Mouse (Mus musculus): ENCODE data around the gene Hoxa3. TPM values are rescaled to one million over a fixed set of nuclear protein-coding genes. Genes with fewer than 3 reads are reported as not detected.
A peak's percentile ranks its signal among the peaks of the same experiment; 100 is the strongest.

Hoxa3 gene
- polyA plus RNA-seq, 1 experiment from 2014 or later = 6.6 TPM

GRCm38 (mm10) chr6:52191860-52192550 is 21.1 kb downstream of the Hoxa3 start:
- Histone ChIP-seq H3K4me1 (replicated peaks; ENCODE audit: control insufficient read depth, insufficient read depth, low read length) (peaks cover 45% of the 10 kb centered on the region), H3K36me3 (ENCODE audit: control insufficient read depth, insufficient read depth, low read length) (no peaks in the 10 kb centered on the region), H3K4me2 (ENCODE audit: low read depth, low read length) (peak overlapping the region; percentile 68), H3K27me3 (ENCODE audit: control insufficient read depth, insufficient read depth, low read depth, low read length) (peaks cover 38% of the 10 kb centered on the region), H3K9ac (ENCODE audit: low read length) (peak overlapping the region; percentile 76), H3K27ac (ENCODE audit: low read length) (peak overlapping the region; percentile 87), H3K9me3 (ENCODE audit: control insufficient read depth, low read length) (no peaks in the 10 kb centered on the region), H3K4me3 (ENCODE audit: low read length) (peak overlapping the region; percentile 66)
- WGBS = under 1% methylated on average over 36 of the region's 55 CpGs
- peak; percentile 69 for ATAC-seq (ENCODE audit: low read depth)

- Histone ChIP-seq H3K9ac (ENCODE audit: low read length) (peak within 1 kb of the TSS; percentile 90), H3K4me3 (ENCODE audit: low read length) (peak within 1 kb of the TSS; percentile 66), H3K27ac (ENCODE audit: low read length) (peak within 1 kb of the TSS; percentile 95), H3K9me3 (ENCODE audit: control insufficient read depth, low read length) (no peaks in the 10 kb centered on the region), H3K4me1 (replicated peaks; ENCODE audit: control insufficient read depth, insufficient read depth, low read length) (peaks cover 41% of the 10 kb centered on the region), H3K4me2 (ENCODE audit: low read depth, low read length) (peak within 1 kb of the TSS; percentile 68), H3K36me3 (ENCODE audit: control insufficient read depth, insufficient read depth, low read length) (no peaks in the 10 kb centered on the region), H3K27me3 (ENCODE audit: control insufficient read depth, insufficient read depth, low read depth, low read length) (peaks cover 41% of the 10 kb centered on the region)
- 2% methylated on average over 57 of the region's 102 CpGs for WGBS
- ATAC-seq (ENCODE audit: low read depth) = 0 out of 2 replicates have a peak, but pooled peaks have one; percentile 8
Measured at GRCm38 (mm10) chr6:52190906-52191810, 22.0 kb downstream of the Hoxa3 start, which contains the start of gene Hoxa4. Gene Hoxa4 (minus strand): TSS chr6:52191753.

GRCm38 (mm10) chr6:52190410-52190809 is 22.7 kb downstream of the Hoxa3 start:
- Histone ChIP-seq H3K4me3 (ENCODE audit: low read length) (peak overlapping the region; percentile 66), H3K4me1 (replicated peaks; ENCODE audit: control insufficient read depth, insufficient read depth, low read length) (peaks cover 40% of the 10 kb centered on the region)

GRCm38 (mm10) chr6:52189909-52190308 is 23.2 kb downstream of the Hoxa3 start:
- H3K9me3 ChIP-seq (ENCODE audit: control insufficient read depth, low read length) = no peaks in the 10 kb centered on the region
- no peak for ATAC-seq (ENCODE audit: low read depth)
- H3K4me3 ChIP-seq (ENCODE audit: low read length) = peak overlapping the region; percentile 66
- peak overlapping the region; percentile 68 for H3K4me2 ChIP-seq (ENCODE audit: low read depth, low read length)
- H3K36me3 ChIP-seq (ENCODE audit: control insufficient read depth, insufficient read depth, low read length) = no peaks in the 10 kb centered on the region
- peaks cover 43% of the 10 kb centered on the region for H3K4me1 ChIP-seq (replicated peaks; ENCODE audit: control insufficient read depth, insufficient read depth, low read length)
- peak overlapping the region; percentile 90 for H3K9ac ChIP-seq (ENCODE audit: low read length)
- peak overlapping the region; percentile 95 for H3K27ac ChIP-seq (ENCODE audit: low read length)
- H3K27me3 ChIP-seq (ENCODE audit: control insufficient read depth, insufficient read depth, low read depth, low read length) = peaks cover 39% of the 10 kb centered on the region
- 14% methylated on average over 8 of the region's 8 CpGs for WGBS

More at GRCm38 (mm10) chr6:52190410-52190809, 22.7 kb downstream of the Hoxa3 start:
- H3K9me3 ChIP-seq (ENCODE audit: control insufficient read depth, low read length) = no peaks in the 10 kb centered on the region
- peak overlapping the region; percentile 90 for H3K9ac ChIP-seq (ENCODE audit: low read length)
- no peaks in the 10 kb centered on the region for H3K36me3 ChIP-seq (ENCODE audit: control insufficient read depth, insufficient read depth, low read length)
- H3K27me3 ChIP-seq (ENCODE audit: control insufficient read depth, insufficient read depth, low read depth, low read length) = peaks cover 40% of the 10 kb centered on the region
- WGBS = 3% methylated on average over 23 of the region's 23 CpGs
- H3K4me2 ChIP-seq (ENCODE audit: low read depth, low read length) = peak overlapping the region; percentile 68
- ATAC-seq (ENCODE audit: low read depth) = no peak
- peak overlapping the region; percentile 95 for H3K27ac ChIP-seq (ENCODE audit: low read length)

GRCm38 (mm10) chr6:52189172-52189591 is 24.0 kb downstream of the Hoxa3 start:
- Histone ChIP-seq H3K9ac (ENCODE audit: low read length) (no peak overlapping the region), H3K36me3 (ENCODE audit: control insufficient read depth, insufficient read depth, low read length) (no peaks in the 10 kb centered on the region), H3K9me3 (ENCODE audit: control insufficient read depth, low read length) (no peaks in the 10 kb centered on the region), H3K27me3 (ENCODE audit: control insufficient read depth, insufficient read depth, low read depth, low read length) (peaks cover 43% of the 10 kb centered on the region), H3K27ac (ENCODE audit: low read length) (peak overlapping the region; percentile 95), H3K4me3 (ENCODE audit: low read length) (no peak overlapping the region), H3K4me2 (ENCODE audit: low read depth, low read length) (no peak overlapping the region; the same call in 1 of the 2 replicates), H3K4me1 (replicated peaks; ENCODE audit: control insufficient read depth, insufficient read depth, low read length) (peaks cover 43% of the 10 kb centered on the region)
- WGBS = 12% methylated on average over 5 of the region's 5 CpGs
- peak; percentile 89 for ATAC-seq (ENCODE audit: low read depth)

GRCm38 (mm10) chr6:52186500-52186899 is 26.6 kb downstream of the Hoxa3 start:
- no peak for ATAC-seq (ENCODE audit: low read depth)
- Histone ChIP-seq H3K27me3 (ENCODE audit: control insufficient read depth, insufficient read depth, low read depth, low read length) (peaks cover 44% of the 10 kb centered on the region), H3K9ac (ENCODE audit: low read length) (no peak overlapping the region), H3K4me3 (ENCODE audit: low read length) (no peak overlapping the region), H3K36me3 (ENCODE audit: control insufficient read depth, insufficient read depth, low read length) (no peaks in the 10 kb centered on the region), H3K4me2 (ENCODE audit: low read depth, low read length) (no peak overlapping the region), H3K27ac (ENCODE audit: low read length) (peak overlapping the region; percentile 13; the same call in 1 of the 2 replicates), H3K4me1 (replicated peaks; ENCODE audit: control insufficient read depth, insufficient read depth, low read length) (peaks cover 44% of the 10 kb centered on the region), H3K9me3 (ENCODE audit: control insufficient read depth, low read length) (no peaks in the 10 kb centered on the region)
- WGBS = 69% methylated on average over 1 of the region's 1 CpGs

GRCm38 (mm10) chr6:52185834-52186233 is 27.3 kb downstream of the Hoxa3 start:
- H3K27me3 ChIP-seq (ENCODE audit: control insufficient read depth, insufficient read depth, low read depth, low read length) = peaks cover 46% of the 10 kb centered on the region
- H3K4me1 ChIP-seq (replicated peaks; ENCODE audit: control insufficient read depth, insufficient read depth, low read length) = peaks cover 51% of the 10 kb centered on the region
- no peak overlapping the region for H3K27ac ChIP-seq (ENCODE audit: low read length)
- no peak overlapping the region for H3K4me2 ChIP-seq (ENCODE audit: low read depth, low read length)
- WGBS = 30% methylated on average over 3 of the region's 3 CpGs
- no peaks in the 10 kb centered on the region for H3K36me3 ChIP-seq (ENCODE audit: control insufficient read depth, insufficient read depth, low read length)
- no peak for ATAC-seq (ENCODE audit: low read depth)
- no peak overlapping the region for H3K4me3 ChIP-seq (ENCODE audit: low read length)
- no peak overlapping the region for H3K9ac ChIP-seq (ENCODE audit: low read length)
- H3K9me3 ChIP-seq (ENCODE audit: control insufficient read depth, low read length) = no peaks in the 10 kb centered on the region

- H3K4me2 ChIP-seq (ENCODE audit: low read depth, low read length) = peak overlapping the region; percentile 46
- WGBS = 2% methylated on average over 19 of the region's 19 CpGs
- H3K9me3 ChIP-seq (ENCODE audit: control insufficient read depth, low read length) = no peaks in the 10 kb centered on the region
- peaks cover 46% of the 10 kb centered on the region for H3K27me3 ChIP-seq (ENCODE audit: control insufficient read depth, insufficient read depth, low read depth, low read length)
- H3K36me3 ChIP-seq (ENCODE audit: control insufficient read depth, insufficient read depth, low read length) = no peaks in the 10 kb centered on the region
- peak overlapping the region; percentile 70 for H3K27ac ChIP-seq (ENCODE audit: low read length)
- H3K4me1 ChIP-seq (replicated peaks; ENCODE audit: control insufficient read depth, insufficient read depth, low read length) = peaks cover 53% of the 10 kb centered on the region
- ATAC-seq (ENCODE audit: low read depth) = no peak
- H3K4me3 ChIP-seq (ENCODE audit: low read length) = peak overlapping the region; percentile 11; the same call in 1 of the 2 replicates
- peak overlapping the region; percentile 25; the same call in 1 of the 2 replicates for H3K9ac ChIP-seq (ENCODE audit: low read length)
Measured at GRCm38 (mm10) chr6:52185222-52185621, 27.9 kb downstream of the Hoxa3 start.

- H3K27ac ChIP-seq (ENCODE audit: low read length) = peak overlapping the region; percentile 70
- H3K4me3 ChIP-seq (ENCODE audit: low read length) = no peak overlapping the region
- H3K9ac ChIP-seq (ENCODE audit: low read length) = peak overlapping the region; percentile 19; the same call in 1 of the 2 replicates
- WGBS = 19% methylated on average over 6 of the region's 6 CpGs
- no peaks in the 10 kb centered on the region for H3K9me3 ChIP-seq (ENCODE audit: control insufficient read depth, low read length)
- H3K4me2 ChIP-seq (ENCODE audit: low read depth, low read length) = peak overlapping the region; percentile 46
- H3K36me3 ChIP-seq (ENCODE audit: control insufficient read depth, insufficient read depth, low read length) = no peaks in the 10 kb centered on the region
- peaks cover 46% of the 10 kb centered on the region for H3K27me3 ChIP-seq (ENCODE audit: control insufficient read depth, insufficient read depth, low read depth, low read length)
- H3K4me1 ChIP-seq (replicated peaks; ENCODE audit: control insufficient read depth, insufficient read depth, low read length) = peaks cover 53% of the 10 kb centered on the region
- ATAC-seq (ENCODE audit: low read depth) = no peak
Measured at GRCm38 (mm10) chr6:52184668-52185067, 28.5 kb downstream of the Hoxa3 start.
